Mouse (Mus musculus) activated CD4-positive, CD25-positive, alpha-beta regulatory T cell, adult 4 months (primary cell): ENCODE results near the gene Washc4. TPM values are rescaled to one million over a fixed set of nuclear protein-coding genes. Genes with fewer than 3 reads are reported as not detected.
"Not testable (repeated sequence)": the region's sequence is repeated elsewhere in the genome, so short reads cannot be mapped to it uniquely, and the experiment has no call there.

Source experiments
- ATAC-seq: one replicate; pipeline ENCODE4 v1.8.0; 2017
- polyA plus RNA-seq, 2 experiments: library from polyadenylated mRNA; unstranded; fragments of 100-300 nt; shearing (Covaris generic); gene quantifications; one replicate each; pipeline ENCODE4 v1.2.1; 2017

Washc4 gene
- polyA plus RNA-seq = 10 to 100 TPM; 26.7 to 30.8 TPM

DNA sequence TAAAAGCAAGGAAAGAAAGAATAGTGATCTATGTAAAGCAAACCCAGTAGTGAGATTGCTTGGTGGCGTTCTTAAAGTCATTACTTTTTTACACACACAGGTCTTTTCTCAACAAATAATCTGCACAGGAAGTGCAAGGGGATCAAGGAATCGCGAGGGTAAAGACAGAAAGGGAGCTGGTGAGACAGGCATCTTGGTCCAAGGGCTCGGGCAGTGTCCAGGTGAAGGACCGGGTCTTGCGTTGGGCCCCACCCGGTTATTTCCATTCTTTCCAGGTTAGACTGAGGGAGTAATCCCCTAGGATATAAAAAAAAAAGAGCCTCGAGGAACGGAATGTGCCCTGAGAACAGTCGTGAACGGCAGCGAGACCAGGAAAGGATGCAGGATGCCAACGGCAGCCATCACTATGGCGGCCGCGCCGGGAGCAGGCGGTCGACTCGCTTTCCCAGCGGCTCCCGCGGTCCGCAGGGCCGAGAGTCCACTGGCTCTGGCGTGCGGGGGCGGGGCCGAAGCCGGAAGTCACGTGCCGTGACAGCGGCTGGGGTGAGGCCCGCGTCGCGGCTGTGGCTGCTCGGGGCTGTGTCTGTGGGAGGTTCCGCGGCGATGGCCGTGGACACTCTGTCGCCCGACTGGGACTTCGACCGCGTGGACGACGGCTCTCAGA is at the start of gene Washc4:
Gene Washc4, plus strand, starts transcription at position 314 of the 664 bp plus-strand sequence.
- ATAC-seq = peak; percentile 87

DNA sequence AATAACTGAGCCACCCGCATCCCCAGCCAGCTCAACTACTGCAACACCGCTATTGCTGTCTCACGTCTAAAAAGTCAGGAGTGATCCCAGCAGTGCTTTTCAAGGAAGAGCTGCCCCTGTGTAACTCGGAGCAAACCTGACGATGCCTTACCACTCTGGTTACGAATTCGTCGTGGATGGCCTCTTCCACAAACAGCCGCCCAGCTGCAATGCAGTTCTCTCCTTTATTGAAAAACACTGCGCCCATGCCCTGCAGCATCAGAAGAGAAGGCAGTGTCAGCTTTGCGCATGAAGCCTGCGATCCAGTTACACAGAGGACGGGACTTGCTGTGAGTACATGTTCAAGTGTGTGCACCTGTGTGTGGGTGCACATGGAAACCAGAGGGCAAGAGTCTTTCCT is 46.2 kb upstream of the Washc4 start:
- no peak for ATAC-seq

DNA sequence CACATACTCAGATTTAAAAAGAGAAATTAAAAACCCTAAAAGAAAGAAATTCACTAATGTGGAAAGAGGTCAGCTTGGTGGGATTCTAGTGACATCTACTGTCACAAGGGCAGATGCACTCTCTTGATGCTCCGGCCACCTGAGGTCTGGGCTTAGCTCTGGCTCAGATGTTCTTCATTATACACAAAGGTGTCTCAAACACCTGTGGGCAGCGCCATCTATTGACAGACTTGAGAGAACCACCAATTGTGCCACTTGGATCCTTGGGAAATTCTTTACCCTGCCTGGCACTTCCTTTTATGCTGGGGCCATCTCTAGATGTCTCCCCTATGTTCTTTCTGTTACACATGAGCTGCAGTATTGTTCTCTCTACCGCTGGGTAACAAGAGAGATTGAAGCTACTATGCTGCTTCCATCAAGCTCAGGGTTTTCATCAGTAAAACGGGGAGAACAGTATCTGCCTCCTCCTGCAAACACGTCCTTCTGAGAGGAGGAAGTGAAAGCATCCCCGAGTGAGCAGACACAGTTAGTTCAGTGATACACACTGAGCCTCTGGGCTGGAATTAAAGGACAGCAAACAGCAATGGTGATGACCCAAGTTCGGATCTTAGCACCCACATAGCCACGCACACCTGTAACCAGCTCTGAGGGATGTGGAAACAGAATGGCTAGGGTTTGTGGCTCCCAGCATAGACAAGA is 34.4 kb upstream of the Washc4 start:
- no peak for ATAC-seq

DNA sequence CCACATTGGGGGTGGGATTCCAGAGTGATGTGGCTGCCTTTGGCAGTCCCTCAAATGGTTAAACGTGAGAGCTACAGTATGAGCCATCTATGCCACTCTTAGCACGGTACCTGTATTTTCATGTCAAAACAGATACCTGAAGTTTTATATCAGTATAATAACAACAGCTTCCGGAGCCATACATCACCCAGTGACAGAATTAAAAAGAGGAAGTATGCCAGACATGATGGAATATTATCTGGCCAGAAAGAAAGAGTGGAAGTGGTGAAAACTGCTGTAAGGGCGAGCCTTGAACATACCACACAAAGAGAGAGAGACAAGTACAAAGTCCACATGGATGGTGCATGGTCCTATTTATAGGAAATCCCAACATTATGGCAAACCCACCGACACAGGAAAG is 32.2 kb upstream of the Washc4 start:
- ATAC-seq = no peak

GRCm38 (mm10) chr10:83513736-83514135 is 29.8 kb upstream of the Washc4 start:
- ATAC-seq = no peak

DNA sequence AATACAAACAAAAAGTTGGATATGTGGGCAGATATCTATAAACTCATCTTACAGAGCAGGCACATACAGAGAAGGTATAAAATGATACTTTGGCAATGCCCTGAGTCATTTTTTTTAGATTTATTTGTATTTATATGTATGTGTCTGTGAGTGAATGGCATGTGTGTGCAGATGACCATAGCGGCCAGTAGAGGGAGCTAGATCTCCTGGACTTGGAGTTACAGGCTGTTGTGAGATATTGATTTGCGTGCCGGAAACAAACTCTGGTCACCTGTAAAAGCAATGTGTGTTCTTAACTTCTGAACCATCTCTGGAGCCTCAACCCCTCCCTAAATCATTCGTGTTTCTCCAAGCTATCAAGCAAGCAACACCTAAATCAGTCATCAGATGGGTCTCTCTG is 22.6 kb upstream of the Washc4 start:
- no peak for ATAC-seq

DNA sequence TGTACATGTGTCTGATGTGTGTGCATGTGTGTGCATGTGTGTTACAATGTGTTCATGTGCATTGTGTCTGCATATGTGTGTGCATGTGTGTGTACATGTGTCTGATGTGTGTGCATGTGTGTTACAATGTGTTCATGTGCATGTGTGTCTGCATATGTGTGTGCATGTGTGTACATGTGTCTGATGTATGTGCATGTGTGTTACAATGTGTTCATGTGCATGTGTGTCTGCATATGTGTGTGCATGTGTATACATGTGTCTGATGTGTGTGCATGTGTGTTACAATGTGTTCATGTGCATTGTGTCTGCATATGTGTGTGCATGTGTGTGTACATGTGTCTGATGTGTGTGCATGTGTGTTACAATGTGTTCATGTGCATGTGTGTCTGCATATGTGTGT is 19.3 kb upstream of the Washc4 start:
- ATAC-seq = not testable (repeated sequence)

DNA sequence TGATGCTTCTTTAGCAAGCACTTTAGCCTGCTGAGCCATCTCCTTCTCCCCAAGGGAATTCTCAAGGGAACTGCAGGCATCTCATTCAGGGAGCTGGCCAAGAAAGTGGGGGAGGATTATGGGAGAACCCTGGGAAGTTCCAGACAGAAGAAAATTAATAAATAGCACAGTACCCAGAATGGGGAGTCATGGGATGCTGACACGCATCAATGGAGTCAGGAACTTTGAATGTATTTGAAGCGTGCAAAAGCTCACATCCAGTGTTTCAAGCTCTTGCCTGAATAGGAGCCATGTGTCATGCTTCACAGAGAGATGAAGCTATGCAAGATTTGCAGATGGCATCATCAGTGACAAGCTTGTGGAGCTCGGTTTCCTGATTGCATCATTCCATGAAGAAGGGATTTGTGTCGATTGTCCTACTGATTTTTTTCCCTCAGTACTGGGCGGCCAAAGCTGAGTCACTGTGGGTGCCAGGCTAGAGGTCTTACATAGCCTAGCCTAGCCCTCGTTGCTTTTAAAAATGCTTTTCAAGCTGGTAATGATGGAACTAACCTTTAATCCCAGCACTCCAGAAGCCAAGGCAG is 13.1 kb upstream of the Washc4 start:
- ATAC-seq = no peak

DNA sequence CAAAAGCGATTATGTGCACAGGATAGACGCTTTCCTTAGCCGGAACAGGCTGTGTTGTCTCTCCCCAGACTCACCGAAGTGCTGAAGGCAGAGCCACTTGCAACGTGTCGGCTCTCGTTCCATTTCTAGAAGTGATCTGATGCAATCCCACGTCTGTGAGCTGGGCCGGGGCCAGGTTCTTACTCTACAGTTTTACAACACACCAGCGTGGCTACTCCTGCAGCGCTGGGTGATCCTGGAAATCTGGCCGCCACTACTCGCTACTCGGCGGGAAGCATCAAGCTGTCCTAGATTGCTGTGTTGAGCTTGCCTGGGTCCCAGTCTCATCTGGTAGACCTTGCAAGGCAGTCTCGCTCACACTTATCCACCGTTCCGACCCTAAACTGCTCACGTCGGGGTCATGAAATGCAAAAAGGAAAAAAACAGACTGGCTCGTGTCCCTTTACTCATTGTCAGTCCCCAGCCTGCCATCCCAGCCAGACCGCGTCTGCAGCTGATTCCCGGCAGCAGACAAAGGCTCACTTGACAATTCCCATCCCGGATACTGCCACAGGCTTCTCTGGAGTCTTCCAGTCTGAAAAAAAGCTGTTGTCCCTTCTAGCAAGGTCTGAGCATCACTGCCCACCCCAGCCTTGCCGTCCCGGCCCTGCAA is 10.2 kb upstream of the Washc4 start:
- peak; percentile 36 for ATAC-seq

- peak; percentile 65 for ATAC-seq
Observed at GRCm38 (mm10) chr10:83533910-83534283, 9.7 kb upstream of the Washc4 start, which contains the start of gene Aldh1l2. Aldh1l2 (minus strand) TSS chr10:83534140.

- ATAC-seq = no peak
Observed at GRCm38 (mm10) chr10:83536436-83536835, 7.1 kb upstream of the Washc4 start.

- no peak for ATAC-seq
Observed at GRCm38 (mm10) chr10:83539311-83539980, 4.1 kb upstream of the Washc4 start.

DNA sequence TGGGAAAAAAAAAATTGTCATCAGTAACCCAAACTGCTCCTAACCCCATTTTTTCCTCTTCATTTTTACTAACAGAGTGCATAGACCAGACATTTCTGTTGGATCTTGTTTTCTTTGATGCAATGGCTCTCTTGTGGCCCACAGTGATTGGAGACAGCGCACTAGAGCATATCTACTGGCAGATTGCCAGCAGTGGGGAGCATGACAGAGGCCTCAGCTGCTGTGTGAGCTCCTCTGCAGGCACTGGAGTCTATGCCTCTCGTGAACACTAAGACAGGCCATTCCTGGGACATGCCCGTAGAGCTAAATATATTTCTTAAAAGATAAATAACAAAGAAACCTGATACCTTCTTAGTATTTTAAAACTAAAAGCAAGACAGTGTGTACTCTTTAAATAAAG is 3.5 kb upstream of the Washc4 start:
- ATAC-seq = no peak

GRCm38 (mm10) chr10:83542241-83542640 is 1.3 kb upstream of the Washc4 start:
- no peak for ATAC-seq

GRCm38 (mm10) chr10:83544103-83544479 is 539 bp downstream of the Washc4 start:
- peak; percentile 55 for ATAC-seq

DNA sequence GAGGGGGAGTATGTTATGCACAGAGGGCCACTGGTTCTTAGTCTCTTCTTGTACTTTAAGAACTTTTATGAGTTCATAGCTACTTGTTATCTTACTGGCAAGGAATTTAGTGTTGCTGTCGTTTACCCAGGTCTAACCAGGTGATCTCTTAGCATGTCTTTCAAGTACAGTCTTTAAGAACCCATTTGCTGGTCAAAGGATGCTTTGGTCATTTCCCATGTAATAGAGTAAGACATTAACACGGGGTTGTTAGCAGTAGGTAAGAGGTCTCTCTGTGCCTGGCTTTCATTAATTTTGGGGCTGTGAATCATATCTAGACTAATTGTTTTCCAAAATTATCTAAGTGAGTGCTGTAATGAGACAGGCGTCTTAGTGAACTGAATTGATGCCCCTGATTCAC is 1.8 kb downstream of the Washc4 start:
- no peak for ATAC-seq

- ATAC-seq = no peak
Observed at GRCm38 (mm10) chr10:83563005-83563404, 19.5 kb downstream of the Washc4 start.

- no peak for ATAC-seq
Observed at GRCm38 (mm10) chr10:83565449-83566441, 22.2 kb downstream of the Washc4 start.

GRCm38 (mm10) chr10:83590801-83591200 is 47.2 kb downstream of the Washc4 start:
- no peak for ATAC-seq

- ATAC-seq = no peak
Observed at GRCm38 (mm10) chr10:83592616-83593015, 49.1 kb downstream of the Washc4 start.

DNA sequence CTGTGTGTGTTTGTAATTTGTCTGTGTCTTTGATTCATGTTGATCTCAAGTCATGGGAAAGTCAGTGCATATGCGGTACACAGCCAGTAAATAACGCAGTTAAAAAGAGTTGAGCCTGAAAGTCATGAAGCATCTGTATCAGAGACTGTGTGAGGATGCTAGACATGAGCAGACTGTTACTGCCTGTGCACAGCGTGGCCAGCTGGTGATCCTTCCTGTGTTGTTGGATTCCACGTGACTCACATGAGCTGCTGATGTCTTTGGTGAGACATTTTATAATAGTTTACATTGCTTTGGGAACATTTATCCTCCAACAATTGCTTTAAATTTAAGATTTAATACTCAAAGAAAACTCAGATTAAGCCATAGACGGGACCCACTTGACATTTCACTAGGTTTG is 51.0 kb downstream of the Washc4 start:
- no peak for ATAC-seq

GRCm38 (mm10) chr10:83600650-83601049 is 57.1 kb downstream of the Washc4 start:
- ATAC-seq = no peak
